Mouse (Mus musculus) effector memory CD4-positive, alpha-beta T cell, adult 5 months (primary cell): ENCODE measurements around the gene Ralgapb. TPM values are rescaled to one million over a fixed set of nuclear protein-coding genes. Genes with fewer than 3 reads are reported as not detected.

Source experiments
- polyA plus RNA-seq: library from polyadenylated mRNA; unstranded; fragments of 100-300 nt; shearing (Covaris generic); gene quantifications from one replicate; pipeline ENCODE4 v1.2.1, GENCODE M21; 2017

Gene Ralgapb
- polyA plus RNA-seq = 39.7 TPM

GRCm38 (mm10) chr2:158409595-158410021, at the start of gene Ralgapb:
TSS of gene Ralgapb (plus strand) at chr2:158409848.

GRCm38 (mm10) chr2:158375443-158376122, 34.1 kb upstream of the Ralgapb start, which contains the start of gene Snhg11:
TSS of gene Snhg11 (plus strand) at chr2:158375638.

GRCm38 (mm10) chr2:158501836-158502812, 92.5 kb downstream of the Ralgapb start, which contains the start of gene Adig:
TSS of gene Adig (plus strand) at chr2:158502612.

GRCm38 (mm10) chr2:158512528-158512927, 102.9 kb downstream of the Ralgapb start, which contains the start of gene Arhgap40:
TSS of gene Arhgap40 (plus strand) at chr2:158512796.

Other genes starting within 250 kb of the Ralgapb start
- gene D630003M21Rik, start 180.6 kb upstream of the Ralgapb start, polyA plus RNA-seq = not detected
- not detected for gene Bpi, start 151.8 kb upstream of the Ralgapb start, polyA plus RNA-seq
- 2.2 TPM for gene Lbp, start 103.4 kb upstream of the Ralgapb start, polyA plus RNA-seq
- 0.09 TPM for gene Snhg11, start 34.2 kb upstream of the Ralgapb start, polyA plus RNA-seq
- gene Adig, start 92.8 kb downstream of the Ralgapb start, polyA plus RNA-seq = not detected
- gene Arhgap40, start 102.9 kb downstream of the Ralgapb start, polyA plus RNA-seq = not detected
- gene Slc32a1, start 200.9 kb downstream of the Ralgapb start, polyA plus RNA-seq = 0.14 TPM
- gene Actr5, start 215.0 kb downstream of the Ralgapb start, polyA plus RNA-seq = 52.5 TPM